18 mouse cellular contexts compared by ENCODE assay signal in the genomic region with DNA sequence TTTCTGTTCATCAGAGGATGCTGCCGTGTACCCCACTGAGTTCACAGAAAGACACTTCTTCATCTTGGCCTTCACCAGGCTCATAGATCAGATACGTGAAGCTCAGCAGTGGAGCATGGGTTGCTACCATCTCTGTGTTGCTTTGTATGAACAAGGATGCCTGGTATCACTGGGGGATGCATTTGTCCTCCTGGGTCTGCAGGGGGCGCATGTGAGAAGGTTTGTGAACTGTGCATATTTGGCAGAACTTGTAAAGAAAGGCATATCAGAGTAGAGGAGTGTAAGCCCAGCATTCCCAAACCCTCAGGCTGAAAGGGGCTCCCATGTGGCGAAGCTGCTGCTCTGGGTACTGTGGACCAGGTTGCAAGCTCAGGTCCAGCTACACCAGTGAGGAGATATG. TPM values are rescaled to one million over a fixed set of nuclear protein-coding genes. Genes with fewer than 3 reads are reported as not detected.
DNase-seq lines count a peak whose midpoint lies in the region; ATAC-seq and TF ChIP-seq lines count a peak whose summit lies in the region.
"Had no signal": no experiment of that assay in that cellular context is flagged by ENCODE, and none has a peak within 500 bp of the region (broad histone marks: within the 10 kb centered on the region; RNA-seq: fewer than 3 reads in every experiment).

No protein-coding gene starts in this region.

- 74% methylated on average over 4 of the region's 4 CpGs for WGBS in hindbrain, postnatal 0 days
- 75% methylated on average over 4 of the region's 4 CpGs for WGBS in hindbrain, embryonic 16.5 days

- peak; percentile 5 for DNase-seq in hindbrain, postnatal 0 days (ENCODE audit: low spot score)
- DNase-seq in CH12.LX (ENCODE audit: extremely low read depth), result no peak
- DNase-seq in NIH3T3 (ENCODE audit: low read depth), result peak; percentile 37
- no peak for DNase-seq in natural killer cell, adult 2 months (ENCODE audit: low spot score in 2 of 2)
- DNase-seq in urinary bladder, adult 18-20 months (ENCODE audit: low spot score in 2 of 2), result no peak
- DNase-seq: lung, postnatal 10 days; thymus, adult 18-20 months had no signal

- H3K36me3 ChIP-seq in hindbrain, postnatal 0 days (ENCODE audit: insufficient read depth, low read length), result no peaks in the 10 kb centered on the region
- no peaks in the 10 kb centered on the region for H3K36me3 ChIP-seq in hindbrain, embryonic 16.5 days (ENCODE audit: control insufficient read depth, insufficient read depth, low read length)
- H3K36me3 ChIP-seq in CH12.LX (replicated peaks in 1 of 2; ENCODE audit: control insufficient read depth in 1 of 2, insufficient read depth in 1 of 2, low read length in 1 of 2), result no peaks in the 10 kb centered on the region
- H3K36me3 ChIP-seq: G1E; heart, embryonic 13.5 days; limb, embryonic 10.5 days; neural tube, embryonic 15.5 days had no signal

- H3K4me2 ChIP-seq in hindbrain, postnatal 0 days (ENCODE audit: low read depth, low read length), result no peak overlapping the region
- H3K4me2 ChIP-seq in hindbrain, embryonic 16.5 days (ENCODE audit: low read length), result no peak overlapping the region
- no peak overlapping the region for H3K4me2 ChIP-seq in CH12.LX (ENCODE audit: insufficient read depth, low read depth, poor library complexity, severe bottlenecking)
- H3K4me2 ChIP-seq: heart, embryonic 13.5 days; neural tube, embryonic 15.5 days had no signal

- in situ Hi-C loops in CH12.LX (cut with MboI; ENCODE audit: low pct_ligation_motif_present, low pct_unique_long_range_greater_than_20kb, low sequenced_read_pairs), result no loop called here

- dilution Hi-C loops in CH12.LX (cut with MboI; ENCODE audit: extremely low pct_ligation_motif_present, extremely low pct_unique_long_range_greater_than_20kb, low sequenced_read_pairs), result no loop called here

- no peak for TF ChIP-seq CTCF in hindbrain, postnatal 0 days (IDR thresholded peaks at IDR 0.05; ENCODE audit: low read depth)
- peak in 1 of 2 experiments; percentile 26; a peak in 2 of 4 replicates for TF ChIP-seq CTCF in CH12.LX (conservative IDR thresholded peaks at IDR 0.05 in 1 of 2, IDR thresholded peaks at IDR 0.05 in 1 of 2; ENCODE audit: low read depth in 2 of 2, low read length in 2 of 2)
- 0 out of 2 replicates have a peak, but pooled peaks have one; percentile 13 for TF ChIP-seq CTCF in cortical plate, adult 2 months (IDR thresholded peaks at IDR 0.05; ENCODE audit: extremely low read depth, insufficient read depth, low read length)

- TF ChIP-seq RAD21 in CH12.LX (IDR thresholded peaks at IDR 0.05; ENCODE audit: low read depth, low read length), result no peak

- no peak overlapping the region for H3K9ac ChIP-seq in hindbrain, postnatal 0 days (replicated peaks; ENCODE audit: low read length)
- H3K9ac ChIP-seq in hindbrain, embryonic 16.5 days (ENCODE audit: low read depth, low read length), result no peak overlapping the region
- H3K9ac ChIP-seq in CH12.LX (ENCODE audit: insufficient read depth, low read depth), result no peak overlapping the region
- H3K9ac ChIP-seq: heart, embryonic 13.5 days; neural tube, embryonic 15.5 days had no signal

- H3K27me3 ChIP-seq in hindbrain, postnatal 0 days (ENCODE audit: insufficient read depth, low read length), result no peaks in the 10 kb centered on the region
- no peaks in the 10 kb centered on the region for H3K27me3 ChIP-seq in hindbrain, embryonic 16.5 days (replicated peaks; ENCODE audit: control insufficient read depth, insufficient read depth, low read length)
- H3K27me3 ChIP-seq in CH12.LX (replicated peaks), result peaks cover 50% of the 10 kb centered on the region
- H3K27me3 ChIP-seq: neural tube, embryonic 15.5 days had no signal

- no peak overlapping the region for H3K27ac ChIP-seq in hindbrain, postnatal 0 days
- no peak overlapping the region for H3K27ac ChIP-seq in hindbrain, embryonic 16.5 days (ENCODE audit: low read depth, low read length)
- no peak overlapping the region for H3K27ac ChIP-seq in CH12.LX (ENCODE audit: insufficient read depth, low read depth)
- H3K27ac ChIP-seq in cortical plate, adult 2 months (ENCODE audit: insufficient read depth, low read length), result no peak overlapping the region
- H3K27ac ChIP-seq: heart, embryonic 13.5 days; limb, embryonic 10.5 days; neural tube, embryonic 15.5 days had no signal

- H3K79me2 ChIP-seq in CH12.LX (replicated peaks; ENCODE audit: control insufficient read depth, extremely low read depth, insufficient read depth, poor library complexity, severe bottlenecking), result no peaks in the 10 kb centered on the region

- ATAC-seq in hindbrain, postnatal 0 days, result no peak
- ATAC-seq in hindbrain, embryonic 16.5 days, result no peak
- ATAC-seq: midbrain, embryonic 16.5 days had no signal

- no peaks in the 10 kb centered on the region for H3K9me3 ChIP-seq in hindbrain, postnatal 0 days (ENCODE audit: low read length)
- no peaks in the 10 kb centered on the region for H3K9me3 ChIP-seq in hindbrain, embryonic 16.5 days (ENCODE audit: control insufficient read depth, low read length)
- H3K9me3 ChIP-seq in CH12.LX (replicated peaks; ENCODE audit: low read length), result peaks cover 17% of the 10 kb centered on the region
- H3K9me3 ChIP-seq: heart, embryonic 13.5 days; limb, embryonic 10.5 days; neural tube, embryonic 15.5 days had no signal

- no peak for TF ChIP-seq EP300 in CH12.LX (IDR thresholded peaks at IDR 0.05; ENCODE audit: low read length)

- H3K4me1 ChIP-seq in hindbrain, postnatal 0 days (ENCODE audit: insufficient read depth, low read length), result no peaks in the 10 kb centered on the region
- H3K4me1 ChIP-seq in hindbrain, embryonic 16.5 days (ENCODE audit: control insufficient read depth, insufficient read depth, low read depth, low read length), result no peaks in the 10 kb centered on the region
- no peaks in the 10 kb centered on the region for H3K4me1 ChIP-seq in CH12.LX (ENCODE audit: control insufficient read depth in 1 of 2, insufficient read depth in 2 of 2)
- no peaks in the 10 kb centered on the region for H3K4me1 ChIP-seq in cortical plate, adult 2 months (ENCODE audit: control insufficient read depth, insufficient read depth, low read length)
- H3K4me1 ChIP-seq: heart, embryonic 13.5 days; limb, embryonic 10.5 days; neural tube, embryonic 15.5 days had no signal

- no peak overlapping the region for H3K4me3 ChIP-seq in hindbrain, postnatal 0 days (ENCODE audit: low read length)
- no peak overlapping the region for H3K4me3 ChIP-seq in hindbrain, embryonic 16.5 days (ENCODE audit: low read length)
- no peak overlapping the region for H3K4me3 ChIP-seq in CH12.LX (replicated peaks in 1 of 3; ENCODE audit: low read depth in 2 of 3, low read length in 2 of 3, poor library complexity in 1 of 3)
- no peak overlapping the region for H3K4me3 ChIP-seq in cortical plate, adult 2 months (ENCODE audit: insufficient read depth, low read length)
- H3K4me3 ChIP-seq: heart, embryonic 13.5 days; limb, embryonic 10.5 days; neural tube, embryonic 15.5 days had no signal

- TF ChIP-seq POLR2A in CH12.LX (IDR thresholded peaks at IDR 0.05; ENCODE audit: low read depth, low read length), result no peak
- no peak for TF ChIP-seq POLR2A in cortical plate, adult 2 months (IDR thresholded peaks at IDR 0.05; ENCODE audit: extremely low read depth, insufficient read depth, low read length)

TF ChIP-seq in CH12.LX, 34 proteins besides CTCF, POLR2A, EP300 and RAD21:
- peak; percentile 5; the same call in 1 of the 2 replicates for TF ChIP-seq SMC3 (IDR thresholded peaks at IDR 0.05; ENCODE audit: low read depth, low read length)
- no peak for TF ChIP-seq TBP (conservative IDR thresholded peaks at IDR 0.05; ENCODE audit: low read depth, low read length)

RNA-seq across cellular contexts. Expression of a gene that starts 4.6 kb away (rescaled TPM):
- not detected in 2 replicates for total RNA-seq in hindbrain, postnatal 0 days (2014; rRNA removed)
- polyA plus RNA-seq in hindbrain, postnatal 0 days (2015; fragmentation: Nextera tagmentation; extraction: Ambion mirVana), result not detected in 2 replicates
- not detected in 2 replicates for polyA plus RNA-seq in hindbrain, embryonic 16.5 days (2015; fragmentation: Nextera tagmentation; extraction: Ambion mirVana)
- total RNA-seq in CH12.LX (2012; rRNA removed), result not detected in 2 replicates
- total RNA-seq in CH12.LX (2014; rRNA removed), result not detected in 2 replicates
- not detected in 2 replicates for polyA plus RNA-seq in CH12.LX (2012; ENCODE audit: insufficient read length, low read depth)
- polyA plus RNA-seq in cortical plate, adult 2 months (2012; rRNA removed), result not detected in 2 replicates
- total RNA-seq: common myeloid progenitor, adult 5-6 weeks; layer of hippocampus, adult 18-20 months had no signal
- polyA plus RNA-seq: G1E; heart, embryonic 13.5 days; intestine, embryonic 14.5 days; limb, embryonic 10.5 days; midbrain, embryonic 16.5 days; neural tube, embryonic 15.5 days; small intestine, adult 2 months had no signal

RNA-seq across cellular contexts. Expression of a gene that starts 10.9 kb away (rescaled TPM):
- total RNA-seq in hindbrain, postnatal 0 days (2014; rRNA removed), result not detected in 2 replicates
- not detected in 2 replicates for polyA plus RNA-seq in hindbrain, postnatal 0 days (2015; fragmentation: Nextera tagmentation; extraction: Ambion mirVana)
- polyA plus RNA-seq in hindbrain, embryonic 16.5 days (2015; fragmentation: Nextera tagmentation; extraction: Ambion mirVana), result not detected in 2 replicates
- total RNA-seq in CH12.LX (2012; rRNA removed) (not detected in 2 replicates), CH12.LX (2014; rRNA removed) (not detected in 2 replicates)
- not detected in 2 replicates for polyA plus RNA-seq in CH12.LX (2012; ENCODE audit: insufficient read length, low read depth)
- polyA plus RNA-seq in cortical plate, adult 2 months (2012; rRNA removed), result not detected in 2 replicates
- total RNA-seq: common myeloid progenitor, adult 5-6 weeks; layer of hippocampus, adult 18-20 months had no signal
- polyA plus RNA-seq: G1E; heart, embryonic 13.5 days; intestine, embryonic 14.5 days; limb, embryonic 10.5 days; midbrain, embryonic 16.5 days; neural tube, embryonic 15.5 days; small intestine, adult 2 months had no signal

RNA-seq across cellular contexts. Expression of a gene that starts 23.7 kb away (rescaled TPM):
- total RNA-seq in hindbrain, postnatal 0 days (2014; rRNA removed), result not detected in 2 replicates
- not detected in 2 replicates for polyA plus RNA-seq in hindbrain, postnatal 0 days (2015; fragmentation: Nextera tagmentation; extraction: Ambion mirVana)
- not detected in 2 replicates for polyA plus RNA-seq in hindbrain, embryonic 16.5 days (2015; fragmentation: Nextera tagmentation; extraction: Ambion mirVana)
- total RNA-seq in CH12.LX (2012; rRNA removed), result not detected in 2 replicates
- not detected in 2 replicates for total RNA-seq in CH12.LX (2014; rRNA removed)
- not detected in 2 replicates for polyA plus RNA-seq in CH12.LX (2012; ENCODE audit: insufficient read length, low read depth)
- polyA plus RNA-seq in cortical plate, adult 2 months (2012; rRNA removed), result not detected in 2 replicates
- total RNA-seq: common myeloid progenitor, adult 5-6 weeks; G1E; layer of hippocampus, adult 18-20 months had no signal
- polyA plus RNA-seq: G1E; heart, embryonic 13.5 days; intestine, embryonic 14.5 days; limb, embryonic 10.5 days; midbrain, embryonic 16.5 days; neural tube, embryonic 15.5 days; small intestine, adult 2 months had no signal

RNA-seq across cellular contexts. Expression of a gene that starts 26.2 kb away (rescaled TPM):
- not detected in 2 replicates for total RNA-seq in hindbrain, postnatal 0 days (2014; rRNA removed)
- not detected in 2 replicates for polyA plus RNA-seq in hindbrain, postnatal 0 days (2015; fragmentation: Nextera tagmentation; extraction: Ambion mirVana)
- polyA plus RNA-seq in hindbrain, embryonic 16.5 days (2015; fragmentation: Nextera tagmentation; extraction: Ambion mirVana), result not detected in 2 replicates
- total RNA-seq in CH12.LX (2012; rRNA removed) (not detected in 2 replicates), CH12.LX (2014; rRNA removed) (not detected in 2 replicates)
- polyA plus RNA-seq in CH12.LX (2012; ENCODE audit: insufficient read length, low read depth), result not detected in 2 replicates
- polyA plus RNA-seq in cortical plate, adult 2 months (2012; rRNA removed), result not detected in 2 replicates
- total RNA-seq: common myeloid progenitor, adult 5-6 weeks; layer of hippocampus, adult 18-20 months had no signal
- polyA plus RNA-seq: G1E; heart, embryonic 13.5 days; intestine, embryonic 14.5 days; limb, embryonic 10.5 days; midbrain, embryonic 16.5 days; neural tube, embryonic 15.5 days; small intestine, adult 2 months had no signal

RNA-seq across cellular contexts. Expression of a gene that starts 33.7 kb away (rescaled TPM):
- total RNA-seq in hindbrain, postnatal 0 days (2014; rRNA removed), result not detected in 2 replicates
- polyA plus RNA-seq in hindbrain, postnatal 0 days (2015; fragmentation: Nextera tagmentation; extraction: Ambion mirVana), result not detected in 2 replicates
- not detected in 2 replicates for polyA plus RNA-seq in hindbrain, embryonic 16.5 days (2015; fragmentation: Nextera tagmentation; extraction: Ambion mirVana)
- total RNA-seq in CH12.LX (2012; rRNA removed) (not detected in 2 replicates), CH12.LX (2014; rRNA removed) (not detected in 2 replicates)
- not detected in 2 replicates for polyA plus RNA-seq in CH12.LX (2012; ENCODE audit: insufficient read length, low read depth)
- polyA plus RNA-seq in cortical plate, adult 2 months (2012; rRNA removed), result not detected in 2 replicates
- total RNA-seq: common myeloid progenitor, adult 5-6 weeks; G1E; layer of hippocampus, adult 18-20 months had no signal
- polyA plus RNA-seq: G1E; heart, embryonic 13.5 days; intestine, embryonic 14.5 days; limb, embryonic 10.5 days; midbrain, embryonic 16.5 days; neural tube, embryonic 15.5 days; small intestine, adult 2 months had no signal

Comparison
In these comparisons a context has a peak if more than half of its experiments do, and no peak if none do; other contexts are left out.
1. DNase-seq: peak in hindbrain, postnatal 0 days (single experiment) and NIH3T3 (single experiment); none in CH12.LX (single experiment), natural killer cell, adult 2 months (0 of 2) and urinary bladder, adult 18-20 months (0 of 2).